Mouse (Mus musculus) forebrain, postnatal 0 days (tissue): Measurements from ENCODE around the gene Tceal8. TPM values are rescaled to one million over a fixed set of nuclear protein-coding genes. Genes with fewer than 3 reads are reported as not detected.

ENCODE experiments used
- ATAC-seq: fragments of 200-750 bp; cut with Nextera tagmentation; 2 replicates; pipeline ENCODE4 v1.8.0; 2017; ENCODE audit warnings: mild to moderate bottlenecking, moderate library complexity
- DNase-seq: peaks from one replicate; pipeline ENCODE4 v3.0.0-alpha.2; 2015
- H3K27ac ChIP-seq: fragments of 300-500 bp; sonication (generic); 2 replicates; pipeline ENCODE4 v1.5.1; 2014; ENCODE audit warnings: low read depth, mild to moderate bottlenecking, antibody characterized with exemption, low read length, moderate library complexity, mixed read lengths
- H3K27me3 ChIP-seq: fragments of 300-500 bp; sonication (generic); 2 replicates; pipeline ENCODE4 v1.6.1; 2014; ENCODE audit warnings: mild to moderate bottlenecking, low read length, mixed read lengths; ENCODE audit not compliant: insufficient read depth
- H3K36me3 ChIP-seq: fragments of 300-500 bp; sonication (generic); 2 replicates; pipeline ENCODE4 v1.6.1; 2014; ENCODE audit warnings: mild to moderate bottlenecking, moderate library complexity; ENCODE audit not compliant: insufficient read depth
- H3K4me1 ChIP-seq: fragments of 300-500 bp; sonication (generic); 2 replicates; pipeline ENCODE4 v1.6.1; 2014; ENCODE audit warnings: antibody characterized with exemption; ENCODE audit not compliant: insufficient read depth
- H3K4me2 ChIP-seq: fragments of 300-500 bp; sonication (generic); 2 replicates; pipeline ENCODE4 v1.6.1; 2014; ENCODE audit warnings: low read depth, mild to moderate bottlenecking, moderate library complexity
- H3K4me3 ChIP-seq: fragments of 300-500 bp; sonication (generic); 2 replicates; pipeline ENCODE4 v1.5.1; 2014; ENCODE audit warnings: low read depth, low read length, mixed read lengths
- H3K9ac ChIP-seq: fragments of 300-500 bp; sonication (generic); 2 replicates; pipeline ENCODE4 v1.6.1; 2014; ENCODE audit warnings: mild to moderate bottlenecking
- H3K9me3 ChIP-seq: fragments of 300-500 bp; sonication (generic); 2 replicates; pipeline ENCODE4 v1.6.1; 2016; ENCODE audit warnings: low read length
- CTCF ChIP-seq: sonication (generic); IDR thresholded peaks from 2 replicates; pipeline ENCODE4 v1.5.1; 2016; ENCODE audit warnings: antibody characterized with exemption, control low read depth, low read depth
- WGBS: fragments of 180-500 bp; shearing (Covaris S2); extraction: QIAGEN DNeasy Blood & Tissue Kit; methylation state at CpG from one replicate; pipeline ENCODE4 v1.1.7; 2014; 5-methylcytosine and 5-hydroxymethylcytosine counted together
- microRNA-seq, 2 experiments: library from miRNA; unstranded; fragments of <30 nt; microRNA quantifications; one replicate each; pipeline ENCODE4; 2016
- polyA plus RNA-seq: library from polyadenylated mRNA; unstranded; fragments of >200 nt; fragmentation: Nextera tagmentation; extraction: Ambion mirVana; gene quantifications from 2 replicates; pipeline ENCODE4 v1.2.1, GENCODE M21; 2015
- total RNA-seq: library from RNA; depleted of rRNA; stranded (reverse); fragments of >200 nt; gene quantifications from 2 replicates; pipeline ENCODE4 v1.2.3, GENCODE M21; 2014; rRNA removed

Tceal8 gene
- total and polyA plus RNA-seq, 2 experiments from 2014 or later: 117 to 134 TPM

- ATAC-seq (peak; percentile 29; the same call in 1 of the 2 replicates), DNase-seq (peak; percentile 73)
- 25% methylated on average over 5 of the region's 5 CpGs for WGBS
- H3K27me3 ChIP-seq: no peaks in the 10 kb centered on the region
- no peak overlapping the region for H3K4me3 ChIP-seq
- H3K36me3 ChIP-seq: no peaks in the 10 kb centered on the region
- H3K4me2 ChIP-seq: no peak overlapping the region
- H3K9me3 ChIP-seq: no peaks in the 10 kb centered on the region
- no peak overlapping the region for H3K9ac ChIP-seq
- TF ChIP-seq CTCF: peak; percentile 72
- H3K4me1 ChIP-seq: no peaks in the 10 kb centered on the region
- H3K27ac ChIP-seq: no peak overlapping the region
Measured at GRCm38 (mm10) chrX:136127744-136128064, 44.4 kb downstream of the Tceal8 start.

GRCm38 (mm10) chrX:136127038-136127743 is 45.0 kb downstream of the Tceal8 start:
- H3K27ac ChIP-seq: no peak overlapping the region
- ATAC-seq (no peak), DNase-seq (no peak)
- no peaks in the 10 kb centered on the region for H3K9me3 ChIP-seq
- no peak overlapping the region for H3K9ac ChIP-seq
- 60% methylated on average over 8 of the region's 8 CpGs for WGBS
- no peak overlapping the region for H3K4me3 ChIP-seq
- no peaks in the 10 kb centered on the region for H3K27me3 ChIP-seq
- no peaks in the 10 kb centered on the region for H3K4me1 ChIP-seq
- H3K36me3 ChIP-seq: no peaks in the 10 kb centered on the region
- H3K4me2 ChIP-seq: no peak overlapping the region
- TF ChIP-seq CTCF: peak; percentile 34; the same call in 1 of the 2 replicates

Small RNA genes within 50 kb of the gene (microRNA-seq; reads per million reads assigned to microRNA genes)
- 0 reads per million in 2 experiments for gene Mir6383

Other genes with a start within 250 kb of the Tceal8 start
- gene Arxes2, start 178.5 kb downstream of the Tceal8 start, total RNA-seq: 179 and 211 TPM in 2 replicates
- 235 and 280 TPM in 2 replicates for gene Arxes2, start 178.5 kb downstream of the Tceal8 start, polyA plus RNA-seq
- 54.5 and 55.4 TPM in 2 replicates for gene Arxes1, start 139.0 kb downstream of the Tceal8 start, total RNA-seq
- 109 and 190 TPM in 2 replicates for gene Arxes1, start 139.0 kb downstream of the Tceal8 start, polyA plus RNA-seq
- 417 and 436 TPM in 2 replicates for gene Bex2, start 104.1 kb downstream of the Tceal8 start, total RNA-seq
- gene Bex2, start 104.1 kb downstream of the Tceal8 start, polyA plus RNA-seq: 952 and 965 TPM in 2 replicates
- not detected in 2 replicates for gene Nxf3, start 87.1 kb downstream of the Tceal8 start, total RNA-seq
- gene Nxf3, start 87.1 kb downstream of the Tceal8 start, polyA plus RNA-seq: 0.27 TPM in 1 of 2 replicates, not detected in the other
- 92.9 and 120 TPM in 2 replicates for gene Bex4, start 33.3 kb downstream of the Tceal8 start, total RNA-seq
- gene Bex4, start 33.3 kb downstream of the Tceal8 start, polyA plus RNA-seq: 204 and 211 TPM in 2 replicates
- 14.2 and 14.9 TPM in 2 replicates for gene Tceal5, start 31.5 kb upstream of the Tceal8 start, total RNA-seq
- gene Tceal5, start 31.5 kb upstream of the Tceal8 start, polyA plus RNA-seq: 34.6 and 41.5 TPM in 2 replicates
- gene Tceal7, start 42.4 kb upstream of the Tceal8 start, total RNA-seq: 3.0 and 4.4 TPM in 2 replicates
- 4.6 and 4.9 TPM in 2 replicates for gene Tceal7, start 42.4 kb upstream of the Tceal8 start, polyA plus RNA-seq
- 105 and 106 TPM in 2 replicates for gene Bex1, start 43.2 kb upstream of the Tceal8 start, total RNA-seq
- gene Bex1, start 43.2 kb upstream of the Tceal8 start, polyA plus RNA-seq: 288 and 297 TPM in 2 replicates
- gene Tceal9, start 72.7 kb upstream of the Tceal8 start, total RNA-seq: 182 and 203 TPM in 2 replicates
- gene Tceal9, start 72.7 kb upstream of the Tceal8 start, polyA plus RNA-seq: 263 and 323 TPM in 2 replicates
- gene Bex3, start 97.9 kb upstream of the Tceal8 start, total RNA-seq: 219 and 271 TPM in 2 replicates
- gene Bex3, start 97.9 kb upstream of the Tceal8 start, polyA plus RNA-seq: 782 and 828 TPM in 2 replicates